Mouse (Mus musculus) MEL (cell line): Measurements from ENCODE around the gene Iqub. TPM values are rescaled to one million over a fixed set of nuclear protein-coding genes. Genes with fewer than 3 reads are reported as not detected.

ENCODE experiments used
- DNase-seq: peaks from one replicate; pipeline ENCODE4 v3.0.0; 2011; ENCODE audit warnings: low read depth, low spot score
- H3K27ac ChIP-seq: 2 replicates; pipeline ENCODE4 v1.5.1; 2012; ENCODE audit warnings: low read depth, mild to moderate bottlenecking, control low read depth, low read length, moderate library complexity; ENCODE audit not compliant: control insufficient read depth
- H3K27me3 ChIP-seq, 2 experiments: fragments of 150-350 bp in 1 of 2; sonication (generic) in 1 of 2; 2 replicates each; pipeline ENCODE4 v1.6.1; 2012; ENCODE audit warnings: low read length in 2 of 2, mild to moderate bottlenecking in 2 of 2, improper control_type of control experiment in 1 of 2, moderate library complexity in 1 of 2; ENCODE audit not compliant: insufficient read depth in 2 of 2, control insufficient read depth in 1 of 2
- H3K36me3 ChIP-seq, 2 experiments: 2 replicates each; pipeline ENCODE4 v1.6.1; 2012 to 2014; ENCODE audit warnings: low read length in 2 of 2, improper control_type of control experiment in 1 of 2, inconsistent platforms in 1 of 2, mild to moderate bottlenecking in 1 of 2; ENCODE audit not compliant: insufficient read depth in 2 of 2, control insufficient read depth in 1 of 2
- H3K4me1 ChIP-seq, 2 experiments: fragments of 150-350 bp in 1 of 2; sonication (generic) in 1 of 2; 2 replicates each; pipeline ENCODE4 v1.6.1; 2012; ENCODE audit warnings: low read length in 2 of 2, improper control_type of control experiment in 1 of 2, mild to moderate bottlenecking in 1 of 2; ENCODE audit not compliant: insufficient read depth in 2 of 2, control insufficient read depth in 1 of 2
- H3K4me3 ChIP-seq, 2 experiments: fragments of 150-350 bp in 1 of 2; sonication (generic) in 1 of 2; 2 replicates each; pipeline ENCODE4 v1.5.1; 2012; ENCODE audit warnings: low read depth in 2 of 2, low read length in 2 of 2, mild to moderate bottlenecking in 2 of 2, moderate library complexity in 2 of 2, control low read depth in 1 of 2, improper control_type of control experiment in 1 of 2; ENCODE audit not compliant: control insufficient read depth in 1 of 2, insufficient read depth in 1 of 2
- H3K79me2 ChIP-seq: 2 replicates; pipeline ENCODE4 v1.6.1; 2012; ENCODE audit warnings: mild to moderate bottlenecking, low read length, moderate library complexity; ENCODE audit not compliant: control insufficient read depth, poor library complexity, insufficient read depth
- H3K9ac ChIP-seq: 2 replicates; pipeline ENCODE4 v1.6.1; 2012; ENCODE audit warnings: low read depth, mild to moderate bottlenecking, control low read depth, low read length, moderate library complexity; ENCODE audit not compliant: control insufficient read depth, poor library complexity, severe bottlenecking
- H3K9me3 ChIP-seq: fragments of 150-350 bp; sonication (generic); replicated peaks from 2 replicates; pipeline ENCODE4 v1.6.1; 2012; ENCODE audit warnings: mild to moderate bottlenecking, low read length, improper control_type of control experiment, moderate library complexity; ENCODE audit not compliant: insufficient read depth
- CHD1 ChIP-seq: IDR thresholded peaks from 2 replicates; pipeline ENCODE4 v1.6.1; 2012; ENCODE audit warnings: low read depth, mild to moderate bottlenecking, inconsistent platforms, low read length, improper control_type of control experiment
- CTCF ChIP-seq, 3 experiments: IDR thresholded peaks in 2 of 3; conservative IDR thresholded peaks in 1 of 3; 2 replicates each; pipeline ENCODE4 v1.5.1; 2011 to 2012; ENCODE audit warnings: low read length in 3 of 3, low read depth in 2 of 3, mild to moderate bottlenecking in 2 of 3, improper control_type of control experiment in 1 of 3, inconsistent platforms in 1 of 3, mixed read lengths in 1 of 3, moderate library complexity in 1 of 3; ENCODE audit not compliant: control insufficient read depth in 1 of 3, insufficient read depth in 1 of 3, poor library complexity in 1 of 3, severe bottlenecking in 1 of 3
- ETS1 ChIP-seq: IDR thresholded peaks from 2 replicates; pipeline ENCODE4 v1.6.1; 2012; ENCODE audit warnings: low read depth, mild to moderate bottlenecking, inconsistent platforms, low read length, improper control_type of control experiment, moderate library complexity
- HCFC1 ChIP-seq: IDR thresholded peaks from 2 replicates; pipeline ENCODE4 v1.6.1; 2012; ENCODE audit warnings: low read depth, mild to moderate bottlenecking, inconsistent platforms, low read length, improper control_type of control experiment, moderate library complexity
- JUND ChIP-seq: IDR thresholded peaks from 2 replicates; pipeline ENCODE4 v1.6.1; 2011; ENCODE audit warnings: low read depth, mild to moderate bottlenecking, improper control_type of control experiment, low read length
- KAT2A ChIP-seq: conservative IDR thresholded peaks from 2 replicates; pipeline ENCODE4 v1.6.1; 2012; ENCODE audit warnings: low read depth, low read length, improper control_type of control experiment, inconsistent platforms
- MYB ChIP-seq: IDR thresholded peaks from 2 replicates; pipeline ENCODE4 v1.6.1; 2011; ENCODE audit warnings: mild to moderate bottlenecking, low read depth, low read length, improper control_type of control experiment
- MYC ChIP-seq: IDR thresholded peaks from 2 replicates; pipeline ENCODE4 v1.6.1; 2011; ENCODE audit warnings: low read depth, mild to moderate bottlenecking, low read length, improper control_type of control experiment, moderate library complexity
- NELFE ChIP-seq: IDR thresholded peaks from 2 replicates; pipeline ENCODE4 v1.6.1; 2011; ENCODE audit warnings: low read depth, low read length, improper control_type of control experiment
- POLR2A ChIP-seq, 2 experiments: IDR thresholded peaks; 2 replicates each; pipeline ENCODE4 v1.6.1; 2011 to 2012; ENCODE audit warnings: low read length in 2 of 2, mild to moderate bottlenecking in 2 of 2, control low read depth in 1 of 2, improper control_type of control experiment in 1 of 2, low read depth in 1 of 2, moderate library complexity in 1 of 2; ENCODE audit not compliant: control insufficient read depth in 1 of 2, insufficient read depth in 1 of 2, poor library complexity in 1 of 2
- POLR2AphosphoS2 ChIP-seq: IDR thresholded peaks from 2 replicates; pipeline ENCODE4 v1.6.1; 2011; ENCODE audit warnings: low read length, improper control_type of control experiment
- POLR2AphosphoS5 ChIP-seq: IDR thresholded peaks from 2 replicates; pipeline ENCODE4 v1.6.1; 2012; ENCODE audit warnings: low read depth, borderline replicate concordance, mild to moderate bottlenecking, inconsistent platforms, low read length, moderate library complexity, mixed read lengths
- RCOR1 ChIP-seq: IDR thresholded peaks from 2 replicates; pipeline ENCODE4 v1.6.1; 2012; ENCODE audit warnings: low read depth, mild to moderate bottlenecking, inconsistent platforms, low read length, improper control_type of control experiment
- SIN3A ChIP-seq: IDR thresholded peaks from 2 replicates; pipeline ENCODE4 v1.6.1; 2012; ENCODE audit warnings: low read length, improper control_type of control experiment, inconsistent platforms
- TAL1 ChIP-seq: IDR thresholded peaks from 2 replicates; pipeline ENCODE4 v1.6.1; 2012; ENCODE audit warnings: mild to moderate bottlenecking, inconsistent platforms, low read length, moderate library complexity, mixed read lengths
- TCF12 ChIP-seq: IDR thresholded peaks from 2 replicates; pipeline ENCODE4 v1.6.1; 2014; ENCODE audit warnings: low read depth, mild to moderate bottlenecking, inconsistent platforms, low read length, improper control_type of control experiment, moderate library complexity
- UBTF ChIP-seq: IDR thresholded peaks from 2 replicates; pipeline ENCODE4 v1.6.1; 2012; ENCODE audit warnings: low read depth, mild to moderate bottlenecking, inconsistent platforms, low read length, improper control_type of control experiment, moderate library complexity, borderline replicate concordance; ENCODE audit not compliant: insufficient read depth
- USF2 ChIP-seq, 2 experiments: IDR thresholded peaks; 2 replicates each; pipeline ENCODE4 v1.6.1; 2011 to 2012; ENCODE audit warnings: improper control_type of control experiment in 2 of 2, low read length in 2 of 2, borderline replicate concordance in 1 of 2, inconsistent platforms in 1 of 2, low read depth in 1 of 2, mild to moderate bottlenecking in 1 of 2; ENCODE audit not compliant: insufficient read depth in 1 of 2
- ZC3H11A ChIP-seq: IDR thresholded peaks from 2 replicates; pipeline ENCODE4 v1.6.1; 2012; ENCODE audit warnings: low read depth, mild to moderate bottlenecking, inconsistent platforms, low read length, improper control_type of control experiment
- ZKSCAN1 ChIP-seq: IDR thresholded peaks from 2 replicates; pipeline ENCODE4 v1.6.1; 2012; ENCODE audit warnings: low read depth, mild to moderate bottlenecking, inconsistent platforms, low read length, improper control_type of control experiment, moderate library complexity
- ZMIZ1 ChIP-seq: IDR thresholded peaks from 2 replicates; pipeline ENCODE4 v1.6.1; 2012; ENCODE audit warnings: low read depth, mild to moderate bottlenecking, inconsistent platforms, low read length, improper control_type of control experiment, moderate library complexity
- ZNF384 ChIP-seq: IDR thresholded peaks from 2 replicates; pipeline ENCODE4 v1.6.1; 2012; ENCODE audit warnings: low read depth, mild to moderate bottlenecking, inconsistent platforms, low read length, improper control_type of control experiment
- polyA plus RNA-seq, 2 experiments: library from polyadenylated mRNA; stranded (reverse) in 1 of 2; unstranded in 1 of 2; fragments of >175 nt in 1 of 2; fragments of >200 nt in 1 of 2; gene quantifications; 2 replicates each; pipeline versions ENCODE4 v1.2.1 to v1.2.4; 2012; ENCODE audit warnings: low replicate concordance in 2 of 2, low read depth in 1 of 2; ENCODE audit not compliant: insufficient read length in 2 of 2, insufficient read depth in 1 of 2, missing spikeins in 1 of 2
- total RNA-seq: library from RNA; depleted of rRNA; stranded (reverse); fragments of 300-350 nt; gene quantifications from 2 replicates; pipeline ENCODE4 v1.2.3, GENCODE M21; 2012

Gene Iqub
- total and polyA plus RNA-seq, 3 experiments: not detected

DNA sequence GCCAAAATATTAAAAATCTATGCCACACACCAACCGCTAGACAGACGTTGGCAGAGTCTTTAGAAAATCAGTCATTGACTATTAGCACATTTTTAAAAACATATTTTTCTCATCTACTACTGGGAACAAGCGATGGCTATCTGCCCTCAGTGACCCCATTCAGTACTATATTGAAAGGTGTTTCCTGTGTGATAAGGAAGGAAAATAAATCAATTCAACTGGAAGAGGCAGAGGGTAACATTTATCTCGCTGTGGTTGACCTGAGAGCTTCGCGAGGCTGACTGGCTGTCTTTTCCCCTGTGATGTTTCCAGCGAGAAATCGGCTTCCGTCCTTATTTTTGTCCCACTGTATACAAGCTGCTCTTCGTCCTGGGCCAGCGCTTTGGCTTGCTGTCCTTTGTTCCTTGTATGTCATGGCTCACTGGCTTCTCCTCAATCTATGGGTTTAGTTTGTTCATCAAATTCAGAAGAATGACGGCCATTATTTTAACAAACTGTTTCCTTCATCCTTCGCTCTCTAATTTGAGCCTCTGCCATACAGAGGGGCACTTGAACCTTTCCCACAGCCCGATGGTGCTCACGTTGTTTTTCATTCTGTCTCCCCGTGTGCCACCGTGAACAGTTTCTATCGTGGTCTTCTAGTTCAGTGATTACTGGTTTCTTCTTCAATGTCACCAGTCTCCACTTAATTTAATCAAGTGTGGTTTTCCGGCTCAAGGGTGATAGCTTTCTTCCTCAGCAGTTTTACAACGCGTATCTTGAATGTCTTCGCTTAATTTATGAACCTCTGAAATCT lies 63.6 kb downstream of the Iqub start:
- no peaks in the 10 kb centered on the region for H3K79me2 ChIP-seq
- H3K9me3 ChIP-seq: no peaks in the 10 kb centered on the region
- no peaks in the 10 kb centered on the region for H3K27me3 ChIP-seq
- TF ChIP-seq ETS1 (no peak), USF2 (IDR thresholded peaks at IDR 0.05; ENCODE audit: borderline replicate concordance in 1 of 2, insufficient read depth in 1 of 2, low read depth in 1 of 2, low read length in 2 of 2) (no peak), CHD1 (no peak), HCFC1 (no peak), NELFE (no peak), JUND (no peak), SIN3A (no peak), UBTF (no peak), POLR2AphosphoS2 (no peak), MYC (no peak), MYB (no peak), TCF12 (no peak), POLR2A (IDR thresholded peaks at IDR 0.05; ENCODE audit: control insufficient read depth in 1 of 2, insufficient read depth in 1 of 2, low read depth in 1 of 2, low read length in 2 of 2, poor library complexity in 1 of 2) (no peak), KAT2A (no peak), TAL1 (no peak), CTCF (IDR thresholded peaks at IDR 0.05 in 2 of 3, conservative IDR thresholded peaks at IDR 0.05 in 1 of 3; ENCODE audit: control insufficient read depth in 1 of 3, insufficient read depth in 1 of 3, low read depth in 2 of 3, low read length in 3 of 3, poor library complexity in 1 of 3, severe bottlenecking in 1 of 3) (no peak), POLR2AphosphoS5 (no peak), ZKSCAN1 (no peak)
- no peaks in the 10 kb centered on the region for H3K4me1 ChIP-seq
- H3K4me3 ChIP-seq: no peak overlapping the region
- H3K27ac ChIP-seq: no peak overlapping the region
- no peak overlapping the region for H3K9ac ChIP-seq
- H3K36me3 ChIP-seq: no peaks in the 10 kb centered on the region
- no peak for DNase-seq

DNA sequence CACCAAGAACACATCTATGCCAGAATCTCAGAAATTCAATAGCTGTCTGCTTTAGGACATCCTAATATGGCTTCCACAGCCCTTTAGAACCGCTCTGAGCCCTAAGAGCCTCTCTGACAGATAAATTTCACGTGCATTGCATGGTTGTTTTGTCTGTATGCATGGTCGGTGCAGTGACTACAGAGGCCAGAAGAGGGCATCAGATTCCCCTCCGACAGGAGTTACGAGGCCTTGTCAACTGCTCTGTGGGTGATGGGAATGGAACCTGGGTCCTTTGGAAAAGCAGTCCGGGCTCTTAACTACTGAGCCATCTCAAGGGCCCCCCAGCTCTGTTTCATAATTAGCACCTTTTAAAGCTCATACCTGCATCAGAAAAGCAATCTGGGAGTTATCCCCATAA lies 64.6 kb downstream of the Iqub start:
- Histone ChIP-seq H3K4me3 (no peak overlapping the region), H3K36me3 (no peaks in the 10 kb centered on the region), H3K27me3 (no peaks in the 10 kb centered on the region), H3K79me2 (no peaks in the 10 kb centered on the region)
- TF ChIP-seq ZC3H11A (no peak), POLR2AphosphoS5 (no peak), SIN3A (no peak), ZNF384 (no peak), ZMIZ1 (no peak), RCOR1 (no peak)
- TF ChIP-seq, all 39 proteins: peak for 0
- H3K9ac ChIP-seq: no peak overlapping the region
- H3K4me1 ChIP-seq: no peaks in the 10 kb centered on the region
- no peak overlapping the region for H3K27ac ChIP-seq
- no peaks in the 10 kb centered on the region for H3K9me3 ChIP-seq
- no peak for DNase-seq
